Mouse (Mus musculus) stomach, postnatal 0 days (tissue): ENCODE data around the gene Retreg1.

Experiments
- CTCF ChIP-seq: IDR thresholded peaks from 2 replicates; pipeline ENCODE4 v1.5.1; 2016; ENCODE audit warnings: antibody characterized with exemption, low read depth, mild to moderate bottlenecking, moderate library complexity
- EP300 ChIP-seq: optimal IDR thresholded peaks from 2 replicates; pipeline ENCODE3; 2016; ENCODE audit warnings: antibody characterized with exemption

DNA sequence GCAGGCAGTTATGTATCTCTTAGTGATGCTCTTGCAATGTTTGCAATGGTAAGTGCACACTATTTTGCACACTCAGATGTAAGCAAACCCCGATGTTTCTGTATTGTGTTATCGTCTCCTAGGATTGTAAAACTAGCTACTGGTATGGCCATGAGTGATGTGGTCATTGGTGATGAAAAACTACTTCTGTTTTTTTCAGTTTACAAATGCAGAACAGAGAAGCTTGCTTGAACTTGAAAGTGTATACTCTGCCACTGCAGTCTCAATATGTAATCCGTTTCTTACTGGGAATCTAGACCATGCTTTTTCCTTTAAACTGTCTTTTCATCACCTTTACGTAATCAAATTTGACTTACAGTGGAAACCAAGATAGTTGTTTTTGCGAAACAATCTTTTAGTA, 129.8 kb downstream of the Retreg1 start:
- TF ChIP-seq CTCF (no peak), EP300 (no peak)
